Mouse (Mus musculus) ES-E14 (cell line): ENCODE measurements around the gene Gga1.

Experiments used
- HCFC1 ChIP-seq: IDR thresholded peaks from 2 replicates; pipeline ENCODE4 v1.6.1; 2012; ENCODE audit warnings: low read length, inconsistent platforms, borderline replicate concordance; ENCODE audit not compliant: insufficient read depth
- MAFK ChIP-seq: IDR thresholded peaks from 2 replicates; pipeline ENCODE4 v1.6.1; 2014; ENCODE audit warnings: mild to moderate bottlenecking, low read depth, low read length, inconsistent platforms; ENCODE audit not compliant: insufficient read depth
- ZC3H11A ChIP-seq: IDR thresholded peaks from 2 replicates; pipeline ENCODE4 v1.6.1; 2012; ENCODE audit warnings: low read depth, mild to moderate bottlenecking, inconsistent platforms, low read length, borderline replicate concordance
- ZNF384 ChIP-seq: IDR thresholded peaks from 2 replicates; pipeline ENCODE4 v1.6.1; 2012; ENCODE audit warnings: low read depth, low read length, inconsistent platforms

- TF ChIP-seq ZC3H11A (no peak), HCFC1 (no peak), MAFK (no peak), ZNF384 (no peak)
Observed at GRCm38 (mm10) chr15:78840241-78840640, 36.7 kb upstream of the Gga1 start.
